Mouse (Mus musculus): ENCODE data around the gene Fam117a. TPM values are rescaled to one million over a fixed set of nuclear protein-coding genes. Genes with fewer than 3 reads are reported as not detected.

Gene Fam117a
- total RNA-seq, 2 experiments from 2014 or later, result 7.8 to 8.8 TPM

DNA sequence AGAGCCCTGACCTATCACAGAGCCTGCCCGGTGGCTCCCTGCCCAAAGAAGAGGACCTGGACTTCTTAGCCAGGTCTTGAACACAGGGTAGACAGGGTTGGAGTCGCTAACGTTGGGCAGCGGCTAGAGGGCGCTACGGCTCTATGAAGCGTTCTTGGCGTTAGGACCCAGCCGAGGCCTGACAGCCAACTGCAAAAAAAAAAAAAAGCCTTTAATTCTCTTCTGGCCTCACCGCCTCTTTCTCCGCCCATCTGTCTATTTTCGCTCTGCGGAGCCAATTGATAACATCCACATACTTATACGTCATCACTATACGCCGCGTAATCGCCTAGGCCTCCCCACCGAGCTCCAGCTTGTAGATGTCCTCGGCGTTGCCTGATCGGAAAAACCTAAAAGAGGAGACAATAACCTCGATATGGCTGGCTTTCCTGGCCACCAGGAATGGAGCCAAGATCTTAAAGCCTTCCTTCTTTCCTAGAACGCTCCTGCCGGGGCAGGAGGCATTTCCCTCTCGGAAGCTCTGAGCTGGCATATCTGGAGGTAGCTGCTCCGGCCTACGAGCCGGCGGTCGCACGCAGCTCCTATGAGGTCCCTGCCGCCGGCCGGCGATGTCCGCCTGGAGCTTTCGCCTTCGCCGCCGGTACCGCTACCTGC, 47.6 kb downstream of the Fam117a start, which contains the start of gene Slc35b1:
Slc35b1 (plus strand) TSS at position 374 of the 654 bp plus-strand sequence.
- intact Hi-C loops (cut with DNase I), result loop anchor here (1.0 to 10.0 kb wide), 3 partner anchors 74 to 270 kb away; partner anchors contain the start of gene Kat7
- DNase-seq (ENCODE audit: low spot score), result peak; percentile 91

DNA sequence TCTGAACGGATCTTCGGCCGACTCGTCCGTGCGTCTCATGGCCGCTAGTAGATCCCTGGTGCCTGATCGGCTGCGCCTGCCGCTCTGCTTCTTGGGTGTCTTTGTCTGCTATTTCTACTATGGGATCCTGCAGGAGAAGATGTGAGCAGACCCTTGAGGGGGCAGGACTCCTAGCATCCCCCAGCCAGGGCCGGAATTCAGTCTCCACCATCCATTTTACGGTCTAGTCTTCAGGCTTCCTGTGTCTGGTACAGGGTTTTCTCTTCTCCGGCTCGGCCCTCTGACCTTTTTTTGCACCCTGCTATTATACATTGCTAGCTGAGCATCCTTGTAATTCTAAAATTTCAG, 48.1 kb downstream of the Fam117a start:
- no peak for DNase-seq (ENCODE audit: low spot score)
- intact Hi-C loops (cut with DNase I), result loop anchor here (1.0 to 10.0 kb wide), 3 partner anchors 75 to 270 kb away; partner anchors contain the start of gene Kat7

GRCm38 (mm10) chr11:95387354-95387753, 50.5 kb downstream of the Fam117a start:
- intact Hi-C loops (cut with DNase I), result loop anchor here (10.0 kb wide), 1 partner anchor 273 kb away; no protein-coding TSS in a partner anchor
- no peak for DNase-seq (ENCODE audit: low spot score)

GRCm38 (mm10) chr11:95389006-95389405, 52.2 kb downstream of the Fam117a start:
- intact Hi-C loops (cut with DNase I), result loop anchor here (10.0 kb wide), 1 partner anchor 274 kb away; no protein-coding TSS in a partner anchor
- DNase-seq (ENCODE audit: low spot score), result no peak

DNA sequence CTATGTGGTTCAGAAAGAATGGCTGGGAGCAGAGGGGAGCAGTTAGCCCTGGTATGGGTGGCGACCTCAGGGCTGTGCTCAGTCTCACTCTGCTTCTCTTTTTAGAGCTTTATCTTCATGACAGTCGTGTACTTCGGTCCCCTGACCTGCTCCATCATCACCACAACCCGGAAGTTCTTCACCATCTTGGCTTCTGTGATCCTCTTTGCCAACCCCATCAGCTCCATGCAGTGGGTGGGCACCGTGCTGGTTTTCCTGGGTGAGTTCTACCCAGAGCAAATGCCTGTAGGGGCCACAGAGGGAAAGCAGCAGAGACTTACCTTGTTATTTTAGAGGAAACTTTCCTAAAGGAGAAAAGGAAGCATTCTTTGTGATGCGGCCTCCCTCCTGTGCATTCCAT, 53.6 kb downstream of the Fam117a start:
- no peak for DNase-seq (ENCODE audit: low spot score)
- intact Hi-C loops (cut with DNase I), result no loop called here

DNA sequence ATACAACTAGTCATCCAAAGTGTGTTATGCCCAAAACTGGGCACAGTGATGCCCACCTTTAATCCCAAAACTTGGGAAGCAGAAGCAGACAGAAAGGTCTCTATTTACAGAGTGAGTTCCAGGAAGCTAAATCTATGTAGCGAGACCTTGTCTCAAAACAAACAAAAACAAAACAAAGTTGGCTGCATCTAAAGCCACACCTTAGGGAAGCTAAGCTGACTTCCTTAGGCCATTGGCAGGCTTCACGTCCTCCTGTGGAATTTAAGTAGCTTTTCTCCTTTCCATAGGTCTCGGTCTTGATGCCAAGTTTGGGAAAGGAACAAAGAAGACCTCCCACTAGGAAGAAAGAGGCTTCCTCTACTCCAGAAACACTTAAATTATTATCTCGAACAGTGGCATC, 54.4 kb downstream of the Fam117a start:
- intact Hi-C loops (cut with DNase I), result no loop called here
- no peak for DNase-seq (ENCODE audit: low spot score)

GRCm38 (mm10) chr11:95391743-95392142, 54.9 kb downstream of the Fam117a start:
- intact Hi-C loops (cut with DNase I), result no loop called here
- DNase-seq (ENCODE audit: low spot score), result no peak

- intact Hi-C loops (cut with DNase I), result no loop called here
- no peak for DNase-seq (ENCODE audit: low spot score)
Measured at GRCm38 (mm10) chr11:95392223-95392667, 55.4 kb downstream of the Fam117a start.

- no peak for DNase-seq (ENCODE audit: low spot score)
- intact Hi-C loops (cut with DNase I), result no loop called here
Measured at GRCm38 (mm10) chr11:95392708-95393499, 56.1 kb downstream of the Fam117a start.

- intact Hi-C loops (cut with DNase I), result no loop called here
Measured at GRCm38 (mm10) chr11:95393500-95393816, 56.6 kb downstream of the Fam117a start.

GRCm38 (mm10) chr11:95394112-95394511, 57.3 kb downstream of the Fam117a start:
- DNase-seq (ENCODE audit: low spot score), result no peak
- intact Hi-C loops (cut with DNase I), result no loop called here

More at GRCm38 (mm10) chr11:95393500-95393816, 56.6 kb downstream of the Fam117a start:
- DNase-seq (ENCODE audit: low spot score), result no peak

GRCm38 (mm10) chr11:95396548-95396947, 59.7 kb downstream of the Fam117a start:
- intact Hi-C loops (cut with DNase I), result no loop called here
- DNase-seq (ENCODE audit: low spot score), result no peak

DNA sequence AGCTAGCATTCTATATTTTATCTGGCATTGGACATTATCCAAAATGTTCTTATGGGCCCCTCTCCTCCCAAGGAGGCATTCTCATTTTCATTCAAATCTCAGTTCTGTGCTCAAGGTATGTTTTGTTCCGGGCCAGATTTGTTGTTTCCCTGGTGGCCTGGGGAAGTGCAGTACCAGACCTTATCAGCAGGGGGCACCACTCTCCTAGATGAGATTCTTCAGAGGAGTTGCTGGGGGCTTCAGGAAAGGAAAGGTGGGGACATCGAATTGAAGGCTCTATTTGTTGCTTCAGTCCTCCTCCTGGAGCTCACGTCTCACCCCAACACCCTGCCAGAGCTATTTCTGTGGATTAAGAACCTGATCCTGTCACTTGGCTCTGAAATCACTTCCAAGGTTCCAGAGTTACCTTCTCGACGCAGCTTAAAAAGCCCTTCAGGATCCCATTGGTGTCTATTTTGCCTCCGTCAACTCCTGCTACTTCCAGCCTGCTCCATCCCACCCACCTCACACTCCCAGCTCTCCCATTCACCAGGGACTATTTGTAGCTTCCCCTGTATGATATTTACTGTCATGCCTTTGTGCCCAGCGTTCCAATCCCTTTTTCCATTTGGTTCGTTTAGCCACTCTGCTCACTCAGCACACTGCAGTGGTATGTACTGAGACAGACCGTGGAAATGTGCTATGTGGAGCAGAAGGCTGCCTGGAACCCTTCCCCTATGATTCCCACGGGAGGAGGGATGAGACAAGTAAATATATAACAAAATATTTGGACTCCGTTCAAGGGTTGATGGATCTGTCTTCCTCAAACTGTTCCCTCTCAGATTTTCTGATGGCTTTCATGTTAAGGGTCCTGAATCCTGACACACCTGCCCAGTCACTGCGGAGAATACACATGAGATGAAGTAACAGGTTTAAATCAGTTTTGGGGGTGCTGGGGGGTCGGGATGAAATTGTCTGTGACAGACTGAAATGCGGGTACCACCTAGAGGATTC, 61.3 kb downstream of the Fam117a start:
- intact Hi-C loops (cut with DNase I), result loop anchor here (1.0 to 2.0 kb wide), 3 partner anchors 35 to 122 kb away; no protein-coding TSS in a partner anchor
- DNase-seq (ENCODE audit: low spot score), result no peak

DNA sequence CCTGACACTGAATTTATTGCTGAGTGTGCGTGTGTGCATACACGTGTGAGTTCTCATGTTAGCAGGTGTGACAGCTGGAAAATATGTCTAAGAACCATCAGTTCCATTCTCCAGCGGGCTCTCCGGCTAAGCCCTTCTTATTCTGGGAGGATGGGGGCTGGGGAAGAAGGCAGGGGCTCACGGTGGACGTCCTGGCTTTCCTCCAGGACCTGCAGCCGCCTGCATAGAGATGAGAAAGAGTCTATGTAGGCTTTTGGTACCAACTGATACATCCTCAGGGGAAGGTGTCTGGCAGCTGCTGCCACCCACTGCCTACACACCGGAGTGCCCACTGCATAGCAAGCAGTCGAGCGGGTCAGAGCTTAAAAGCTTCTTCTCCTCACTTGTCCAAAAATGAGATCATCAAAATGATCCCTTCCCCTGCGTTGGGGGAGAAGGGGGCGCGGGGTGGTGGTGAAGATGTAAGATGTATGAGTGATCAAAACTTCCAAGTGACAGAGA, 62.8 kb downstream of the Fam117a start:
- intact Hi-C loops (cut with DNase I), result loop anchor here (2.0 kb wide), 2 partner anchors 33 to 83 kb away; no protein-coding TSS in a partner anchor
- no peak for DNase-seq (ENCODE audit: low spot score)

DNA sequence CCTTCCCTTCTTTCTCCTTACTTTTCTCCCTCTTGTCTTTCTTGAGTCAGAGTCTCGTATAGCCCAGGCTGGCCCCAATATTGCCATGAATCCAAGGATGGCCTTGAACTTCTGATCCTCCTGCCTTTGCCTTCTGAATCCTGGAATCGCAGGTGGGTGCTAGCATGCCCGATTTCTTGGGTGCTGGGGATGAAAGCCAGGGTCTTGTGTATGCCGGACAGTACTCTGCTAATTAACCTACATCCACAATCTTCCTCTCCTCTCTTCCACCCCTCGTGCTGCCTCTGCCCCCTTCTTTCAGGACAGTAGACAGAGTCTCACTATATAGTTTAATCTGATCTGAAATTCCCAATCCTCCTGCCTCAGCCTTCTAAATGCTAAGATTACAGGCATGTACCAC, 64.8 kb downstream of the Fam117a start:
- intact Hi-C loops (cut with DNase I), result no loop called here

GRCm38 (mm10) chr11:95402196-95402595, 65.4 kb downstream of the Fam117a start:
- no peak for DNase-seq (ENCODE audit: low spot score)
- intact Hi-C loops (cut with DNase I), result no loop called here

More for the DNA sequence above, 64.8 kb downstream of the Fam117a start:
- DNase-seq (ENCODE audit: low spot score), result no peak

GRCm38 (mm10) chr11:95402658-95403101, 65.9 kb downstream of the Fam117a start:
- DNase-seq (ENCODE audit: low spot score), result no peak
- intact Hi-C loops (cut with DNase I), result no loop called here

DNA sequence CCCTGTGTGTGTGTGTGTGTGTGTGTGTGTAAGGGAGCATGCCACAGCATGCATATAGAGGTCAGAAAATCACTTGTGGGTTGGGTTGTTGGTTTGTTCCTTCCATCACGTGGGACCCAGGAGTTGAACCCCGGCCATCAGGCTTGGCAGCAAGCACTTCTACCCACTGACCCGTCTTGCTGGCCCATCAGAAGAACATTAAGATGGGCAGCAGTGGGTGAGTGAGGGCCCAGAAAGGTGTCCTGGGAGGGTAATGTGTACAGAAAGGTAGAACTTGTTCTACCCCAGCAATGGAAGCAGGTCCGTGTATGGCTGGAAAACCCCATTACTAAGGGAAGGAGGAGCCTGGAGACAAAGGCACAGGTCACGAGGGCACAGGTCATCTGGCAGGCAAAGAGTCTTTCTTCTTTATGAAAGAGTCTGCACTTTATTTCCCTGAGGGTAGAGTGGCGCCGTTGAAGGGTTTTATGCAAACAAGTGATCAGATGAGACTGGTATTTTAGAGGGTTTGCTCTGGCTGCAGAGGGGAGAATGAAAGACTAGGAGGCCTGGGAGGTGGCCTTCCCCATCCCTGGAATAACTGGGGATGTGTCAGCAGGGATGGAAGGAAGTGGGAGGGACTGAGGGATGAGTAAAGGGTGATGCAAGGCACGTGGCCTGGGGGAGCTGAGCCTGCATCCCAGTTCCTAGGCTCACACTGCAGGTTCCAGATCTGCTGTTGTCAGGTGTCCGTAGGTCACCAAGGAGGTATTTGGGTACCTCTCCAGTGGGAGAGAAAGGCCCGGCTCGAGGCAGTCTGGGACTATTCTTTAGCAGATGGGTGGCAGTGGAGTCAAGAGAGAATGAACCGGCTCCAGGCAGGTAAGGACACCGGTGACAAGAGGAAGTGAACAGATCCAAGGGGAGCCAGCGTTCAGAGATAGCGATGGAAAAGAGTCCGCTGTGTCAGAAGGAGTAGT, 66.8 kb downstream of the Fam117a start:
- intact Hi-C loops (cut with DNase I), result no loop called here
- DNase-seq (ENCODE audit: low spot score), result no peak

All from heart, postnatal 25 days (tissue).